Mouse (Mus musculus): ENCODE data around the gene Gm37419.

Gm37419 gene

DNA sequence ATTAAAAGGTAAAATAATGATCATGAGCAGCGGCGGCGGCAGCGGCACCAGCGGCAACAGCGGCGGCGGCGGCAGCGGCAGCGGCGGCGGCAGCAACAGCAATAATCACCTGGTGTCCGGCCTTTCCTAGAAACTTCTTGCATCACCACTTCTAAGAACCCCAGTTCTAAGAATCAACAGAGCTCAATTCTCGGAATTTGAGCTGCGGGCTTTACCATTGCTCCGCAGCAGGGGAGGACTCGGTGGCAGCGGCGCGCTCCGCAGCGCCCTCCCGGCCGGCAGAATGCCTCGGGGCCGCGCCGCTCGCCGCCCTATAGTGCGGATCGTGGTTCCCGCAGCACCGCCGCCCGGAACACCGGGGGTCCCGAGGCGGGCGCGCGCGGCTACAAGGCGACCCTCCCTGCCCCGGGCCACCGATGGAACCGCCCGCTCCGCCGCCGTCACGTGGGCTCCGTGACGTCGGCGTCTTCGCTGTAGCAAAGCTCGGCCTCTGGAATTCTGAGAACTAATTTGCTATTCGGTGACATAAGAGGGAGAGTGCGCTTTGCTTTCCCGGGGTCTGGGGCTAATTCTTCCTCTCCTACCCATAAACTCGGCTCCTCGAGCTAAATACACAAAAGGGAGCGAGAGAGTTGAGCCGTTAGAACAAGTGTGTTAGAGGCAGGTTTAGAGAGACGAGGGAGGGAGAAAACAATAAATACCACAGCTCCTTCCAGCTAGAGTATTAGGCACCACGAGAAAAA, at the start of gene Gm37419, which contains the start of gene Bcl6:
Gene Gm37419 (plus strand): TSS at position 17 of the 743 bp plus-strand sequence.
Gene Bcl6 (minus strand): TSS at position 387 of the 743 bp plus-strand sequence.
- peak; percentile 96 for DNase-seq (ENCODE audit: low read depth, low spot score)

DNA sequence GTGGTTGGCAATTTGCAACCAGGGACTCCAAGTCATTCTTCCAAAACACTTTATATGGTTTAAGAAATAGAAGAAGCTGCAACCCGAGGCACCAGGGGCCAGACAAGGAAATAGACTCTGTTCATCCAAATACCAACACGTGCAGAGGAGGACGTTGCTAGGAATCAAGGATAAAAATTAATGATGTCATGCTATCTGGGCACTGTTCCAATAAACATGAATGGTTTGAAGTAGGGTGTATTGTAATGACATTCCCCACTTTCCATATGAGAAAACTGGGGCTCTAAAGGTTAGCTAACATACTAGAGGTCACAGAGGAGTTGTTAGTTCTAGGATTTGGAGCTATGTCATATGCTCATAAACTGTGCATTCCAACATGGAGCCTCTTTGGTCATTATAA, 43.5 kb upstream of the Gm37419 start:
- DNase-seq (ENCODE audit: low read depth, low spot score), result no peak

GRCm38 (mm10) chr16:23947654-23948053, 40.6 kb upstream of the Gm37419 start:
- DNase-seq (ENCODE audit: low read depth, low spot score), result no peak

- DNase-seq (ENCODE audit: low read depth, low spot score), result no peak
These were observed 36.1 kb upstream of the Gm37419 start for GRCm38 (mm10) chr16:23952101-23952727.

- DNase-seq (ENCODE audit: low read depth, low spot score), result peak; percentile 57
These were observed 34.9 kb upstream of the Gm37419 start for GRCm38 (mm10) chr16:23953189-23953958.

- no peak for DNase-seq (ENCODE audit: low read depth, low spot score)
These were observed 34.4 kb upstream of the Gm37419 start for GRCm38 (mm10) chr16:23953959-23954260.

GRCm38 (mm10) chr16:23958938-23959337, 29.3 kb upstream of the Gm37419 start:
- DNase-seq (ENCODE audit: low read depth, low spot score), result peak; percentile 50

DNA sequence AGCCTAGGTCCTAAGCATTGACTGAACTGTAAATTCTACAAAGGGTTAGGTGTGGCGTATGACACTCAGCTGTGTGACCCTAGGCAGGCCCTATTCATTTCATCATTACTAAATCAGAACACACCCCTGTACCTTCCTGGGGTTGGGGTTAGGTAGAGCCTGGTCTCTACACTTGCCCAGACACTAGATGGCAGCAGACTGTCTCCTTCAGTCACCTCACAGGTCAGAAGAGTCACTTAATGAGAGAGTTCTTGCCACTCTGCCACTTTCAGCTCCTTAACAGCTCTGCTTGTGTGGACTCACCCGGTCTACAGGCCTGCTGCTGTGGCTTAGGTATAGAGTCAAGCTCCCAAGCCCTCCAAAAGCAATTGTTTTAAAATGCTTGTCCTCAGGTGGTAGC, 25.9 kb upstream of the Gm37419 start:
- peak; percentile 80 for DNase-seq (ENCODE audit: low read depth, low spot score)

DNA sequence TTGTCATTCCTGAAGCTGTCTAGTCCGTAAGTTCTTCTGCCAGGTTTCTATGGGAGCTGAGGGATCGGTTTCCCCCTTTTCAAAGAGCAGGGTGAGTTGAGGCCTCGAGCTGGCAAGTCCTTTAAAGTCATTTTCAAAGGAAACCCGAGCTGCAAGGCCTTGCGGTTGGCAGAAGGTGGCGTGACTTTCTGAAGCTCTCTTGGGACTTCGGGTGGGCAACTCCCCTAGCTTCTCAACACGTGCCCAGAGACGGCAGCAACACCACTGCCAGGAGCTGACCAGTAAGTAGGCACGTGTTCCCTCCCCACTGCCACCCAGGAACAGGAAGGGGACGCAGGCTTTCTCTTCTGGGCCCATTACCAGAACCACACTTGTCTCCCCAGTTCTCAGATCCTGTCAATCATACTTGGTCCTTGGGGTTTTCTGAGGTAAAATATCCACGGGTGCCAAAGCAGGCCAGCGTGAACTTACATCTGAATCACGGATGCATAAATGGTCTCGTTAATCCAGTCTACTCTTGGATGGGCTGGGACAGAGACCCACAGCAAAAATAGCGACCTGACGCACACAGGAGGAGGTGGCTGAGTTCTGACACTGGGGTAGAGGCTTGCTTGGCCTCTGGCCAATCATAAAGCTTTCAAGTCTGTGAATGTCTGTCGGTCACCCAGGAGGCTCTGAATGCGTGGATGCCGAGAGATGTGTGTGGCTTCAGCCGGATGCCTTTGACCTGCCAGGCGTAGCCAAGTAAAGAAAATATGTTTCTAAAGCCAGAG, 24.2 kb upstream of the Gm37419 start:
- peak; percentile 44 for DNase-seq (ENCODE audit: low read depth, low spot score)

- peak; percentile 15 for DNase-seq (ENCODE audit: low read depth, low spot score)
These were observed 23.4 kb upstream of the Gm37419 start for GRCm38 (mm10) chr16:23964706-23965367.

- no peak for DNase-seq (ENCODE audit: low read depth, low spot score)
These were observed 22.2 kb upstream of the Gm37419 start for GRCm38 (mm10) chr16:23966066-23966465.

GRCm38 (mm10) chr16:23967301-23967700, 21.0 kb upstream of the Gm37419 start:
- DNase-seq (ENCODE audit: low read depth, low spot score), result peak; percentile 53

GRCm38 (mm10) chr16:23968888-23969287, 19.4 kb upstream of the Gm37419 start:
- peak; percentile 8 for DNase-seq (ENCODE audit: low read depth, low spot score)

DNA sequence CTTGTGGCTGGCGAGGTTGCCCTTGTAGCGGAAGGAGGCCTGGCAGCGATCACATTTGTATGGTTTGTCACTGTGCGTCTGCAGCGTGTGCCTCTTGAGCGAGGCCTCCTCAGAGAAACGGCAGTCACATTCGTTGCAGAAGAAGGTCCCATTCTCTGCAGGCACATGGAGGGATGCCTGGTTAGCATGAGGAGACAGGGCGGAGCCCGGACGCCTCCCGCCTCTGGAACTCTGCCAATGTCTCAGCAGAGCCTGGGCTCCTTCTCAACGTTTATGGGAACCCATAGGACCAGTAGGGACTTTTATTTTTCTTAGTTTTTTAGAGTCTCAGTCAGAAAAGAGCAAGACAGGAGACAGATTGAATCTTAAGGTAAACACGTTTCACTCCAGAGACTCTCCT, 18.4 kb upstream of the Gm37419 start:
- DNase-seq (ENCODE audit: low read depth, low spot score), result no peak

DNA sequence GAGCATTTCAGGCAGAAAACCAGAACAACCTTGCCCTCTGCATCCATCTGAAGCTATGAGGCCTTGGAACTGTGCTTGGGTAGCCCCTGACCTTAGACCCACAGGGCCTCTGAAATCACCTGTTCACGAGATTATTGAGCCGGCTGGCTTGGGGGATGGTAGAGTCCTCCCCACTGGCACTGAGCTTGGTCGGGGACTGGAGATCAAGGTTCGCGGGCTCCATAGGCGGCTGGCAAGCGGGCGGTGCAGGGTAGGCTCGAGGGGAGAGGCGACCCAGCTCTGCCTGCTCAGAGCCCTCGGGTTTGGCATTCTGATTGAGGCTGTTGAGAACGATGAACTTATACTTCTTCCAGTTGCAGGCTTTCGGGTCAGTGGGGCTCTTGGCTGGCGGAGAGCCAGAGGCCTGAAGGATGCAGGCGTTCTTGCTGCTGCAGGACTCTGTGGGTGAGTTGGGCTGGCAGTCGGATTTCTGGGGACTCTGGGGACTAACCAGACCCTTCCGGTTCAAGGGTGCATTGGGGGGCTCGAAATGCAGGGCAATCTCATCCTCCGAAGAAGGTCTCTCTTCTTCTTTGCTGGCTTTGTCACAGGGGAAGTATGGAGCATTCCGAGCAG, 16.0 kb upstream of the Gm37419 start:
- DNase-seq (ENCODE audit: low read depth, low spot score), result no peak

GRCm38 (mm10) chr16:23972901-23973300, 15.4 kb upstream of the Gm37419 start:
- DNase-seq (ENCODE audit: low read depth, low spot score), result no peak

GRCm38 (mm10) chr16:23973635-23974367, 14.5 kb upstream of the Gm37419 start:
- DNase-seq (ENCODE audit: low read depth, low spot score), result no peak

DNA sequence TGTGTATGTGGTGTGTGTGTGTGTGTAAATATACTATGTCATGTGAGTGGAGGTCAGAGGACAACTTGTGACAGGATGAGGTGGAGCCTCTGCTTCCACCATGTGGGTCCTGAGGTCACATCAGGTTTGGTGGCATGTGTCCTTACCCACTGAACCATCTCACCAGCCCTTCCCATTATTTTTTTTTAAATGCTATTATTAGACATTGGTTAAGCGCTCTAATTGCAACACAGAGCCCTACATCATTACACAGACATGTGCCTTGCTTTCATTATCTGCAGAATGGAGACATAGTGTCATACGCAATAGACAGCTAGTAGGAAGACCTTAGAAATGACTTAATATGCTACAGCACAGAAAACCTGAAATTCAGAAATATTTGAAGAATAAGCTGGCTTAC, 12.1 kb upstream of the Gm37419 start:
- no peak for DNase-seq (ENCODE audit: low read depth, low spot score)

GRCm38 (mm10) chr16:23977732-23978131, 10.6 kb upstream of the Gm37419 start:
- DNase-seq (ENCODE audit: low read depth, low spot score), result no peak

DNA sequence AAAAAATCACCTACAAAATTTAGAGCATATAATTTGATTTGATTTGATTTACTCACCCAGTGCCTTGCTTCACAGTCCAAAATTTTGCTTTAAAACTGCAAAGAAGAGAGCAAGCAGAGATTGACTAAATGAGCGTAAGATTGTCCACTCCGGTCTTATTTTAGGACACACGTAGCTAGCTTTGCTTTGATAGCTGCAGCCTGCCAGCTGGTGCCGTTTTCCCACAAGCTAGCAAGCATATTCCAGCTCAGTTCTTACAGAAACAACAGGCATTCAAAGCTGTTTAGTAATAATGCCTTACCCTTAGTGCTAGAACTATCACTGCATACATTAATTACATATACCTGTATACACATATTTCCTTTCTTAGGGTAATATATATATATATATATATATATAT, 9.8 kb upstream of the Gm37419 start:
- DNase-seq (ENCODE audit: low read depth, low spot score), result no peak

Measured in A20 (cell line).